Mouse (Mus musculus): Measurements from ENCODE around the gene Poc1b. TPM values are rescaled to one million over a fixed set of nuclear protein-coding genes. Genes with fewer than 3 reads are reported as not detected.

Poc1b gene
- polyA plus RNA-seq, 1 experiment, result 10.5 TPM

DNA sequence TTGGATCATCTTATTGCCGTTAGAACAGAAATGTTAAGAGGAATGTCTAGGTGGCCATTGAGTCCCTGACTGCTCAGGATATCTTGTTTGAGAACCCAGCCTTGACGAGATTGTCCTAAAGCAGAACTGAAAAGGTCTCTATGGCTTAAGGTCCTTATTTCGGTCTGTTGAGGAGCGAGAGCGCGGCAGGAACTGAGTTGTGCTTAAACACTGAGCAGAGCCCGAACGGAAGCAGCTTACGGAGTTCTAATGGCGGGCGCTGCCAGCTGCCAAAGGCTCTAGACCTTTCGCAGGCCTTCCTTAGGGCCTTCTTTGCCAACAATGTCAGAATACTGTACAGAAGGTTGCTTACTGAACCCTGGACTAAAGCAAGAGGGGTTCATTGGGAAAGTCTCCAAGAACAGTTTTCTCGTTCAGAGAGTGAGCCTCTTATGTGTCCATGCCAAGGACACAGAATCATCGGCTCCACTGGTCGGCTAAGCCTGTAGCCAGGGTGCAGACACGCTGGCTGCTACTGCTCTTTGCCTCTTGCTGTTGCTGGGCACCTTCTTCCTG is 26.6 kb downstream of the Poc1b start:
- no peak for TF ChIP-seq CTCF (IDR thresholded peaks at IDR 0.05; ENCODE audit: control insufficient read depth, insufficient read depth, insufficient read length)
- no peak for TF ChIP-seq MYOG (IDR thresholded peaks at IDR 0.05; ENCODE audit: control insufficient read depth, extremely low read depth, insufficient read length)
- TF ChIP-seq MYOD1 (IDR thresholded peaks at IDR 0.05; ENCODE audit: control insufficient read depth, insufficient read length, low read depth), result no peak
- TF ChIP-seq FOSL1 (IDR thresholded peaks at IDR 0.05; ENCODE audit: insufficient read depth, low read length, poor library complexity, severe bottlenecking), result no peak
- TF ChIP-seq USF1 (IDR thresholded peaks at IDR 0.05; ENCODE audit: low read depth), result no peak
- no peak for TF ChIP-seq CEBPB (IDR thresholded peaks at IDR 0.05; ENCODE audit: low read depth)
- TF ChIP-seq MAX (IDR thresholded peaks at IDR 0.05), result no peak
- no peaks in the 10 kb centered on the region for H3K27me3 ChIP-seq (ENCODE audit: control insufficient read depth, insufficient read depth, insufficient read length)
- H3ac ChIP-seq (ENCODE audit: control insufficient read depth, insufficient read length, low read depth), result no peak overlapping the region
- H3K4me3 ChIP-seq (ENCODE audit: insufficient read depth, poor library complexity, severe bottlenecking), result no peak overlapping the region
- no peaks in the 10 kb centered on the region for H3K79me2 ChIP-seq (ENCODE audit: control insufficient read depth, insufficient read depth)
- peaks cover 10% of the 10 kb centered on the region for H3K36me3 ChIP-seq (ENCODE audit: control insufficient read depth, insufficient read depth)
- no peaks in the 10 kb centered on the region for H3K79me3 ChIP-seq (ENCODE audit: low read depth)

GRCm38 (mm10) chr10:99136337-99136736 is 29.5 kb downstream of the Poc1b start:
- Histone ChIP-seq H3ac (ENCODE audit: control insufficient read depth, insufficient read length, low read depth) (no peak overlapping the region), H3K79me2 (ENCODE audit: control insufficient read depth, insufficient read depth) (no peaks in the 10 kb centered on the region), H3K4me3 (ENCODE audit: insufficient read depth, poor library complexity, severe bottlenecking) (no peak overlapping the region), H3K36me3 (ENCODE audit: control insufficient read depth, insufficient read depth) (peaks cover 10% of the 10 kb centered on the region), H3K79me3 (ENCODE audit: low read depth) (no peaks in the 10 kb centered on the region), H3K27me3 (ENCODE audit: control insufficient read depth, insufficient read depth, insufficient read length) (no peaks in the 10 kb centered on the region)
- TF ChIP-seq MAX (IDR thresholded peaks at IDR 0.05) (no peak), USF1 (IDR thresholded peaks at IDR 0.05; ENCODE audit: low read depth) (no peak), MYOG (IDR thresholded peaks at IDR 0.05; ENCODE audit: control insufficient read depth, extremely low read depth, insufficient read length) (no peak)

DNA sequence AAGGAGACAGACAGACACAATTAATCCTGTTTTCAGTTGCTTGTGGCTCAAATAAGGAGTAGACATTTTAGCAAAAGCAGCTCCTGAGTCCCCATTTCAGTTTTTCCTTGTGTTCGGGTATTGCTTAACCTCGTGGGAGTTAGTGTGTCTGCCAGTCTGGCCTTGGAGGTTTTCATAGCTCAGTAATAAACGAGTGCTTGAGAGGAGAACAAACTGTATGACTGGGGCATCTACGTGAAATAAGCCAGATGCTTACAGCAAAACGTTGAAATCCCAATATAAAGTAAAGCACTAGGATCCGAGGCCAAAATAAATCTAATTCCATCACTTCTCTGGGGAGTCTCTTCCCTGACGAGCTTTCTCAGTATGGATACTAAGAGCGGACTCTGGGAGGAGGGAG is 38.8 kb downstream of the Poc1b start:
- Histone ChIP-seq H3K27me3 (ENCODE audit: control insufficient read depth, insufficient read depth, insufficient read length) (no peaks in the 10 kb centered on the region), H3K79me2 (ENCODE audit: control insufficient read depth, insufficient read depth) (no peaks in the 10 kb centered on the region), H3K36me3 (ENCODE audit: control insufficient read depth, insufficient read depth) (peaks cover 6% of the 10 kb centered on the region), H3K4me3 (ENCODE audit: insufficient read depth, poor library complexity, severe bottlenecking) (no peak overlapping the region), H3K79me3 (ENCODE audit: low read depth) (no peaks in the 10 kb centered on the region), H3ac (ENCODE audit: control insufficient read depth, insufficient read length, low read depth) (no peak overlapping the region)
- no peak for TF ChIP-seq MYOG (IDR thresholded peaks at IDR 0.05; ENCODE audit: control insufficient read depth, extremely low read depth, insufficient read length)
- TF ChIP-seq CTCF (IDR thresholded peaks at IDR 0.05; ENCODE audit: control insufficient read depth, insufficient read depth, insufficient read length), result no peak
- TF ChIP-seq USF1 (IDR thresholded peaks at IDR 0.05; ENCODE audit: low read depth), result no peak

DNA sequence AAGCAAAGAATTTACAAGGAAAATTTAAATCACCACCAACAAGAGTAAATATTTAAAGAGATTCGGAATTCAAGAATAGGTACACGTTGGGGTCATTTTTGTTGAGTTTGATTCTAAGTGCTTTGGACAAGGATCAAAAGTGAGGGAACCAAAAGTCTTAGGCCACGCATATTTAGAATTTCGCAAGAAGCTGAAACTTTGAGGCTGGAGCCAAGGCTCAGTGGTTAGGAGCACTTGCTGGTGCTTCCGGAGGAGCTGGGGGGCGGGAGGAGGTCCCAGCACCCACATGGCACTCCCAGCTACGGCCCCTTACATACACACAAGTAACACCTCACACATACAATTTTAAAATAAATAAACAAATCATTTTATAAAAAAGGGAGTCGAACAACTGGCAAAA is 39.8 kb downstream of the Poc1b start:
- Histone ChIP-seq H3K27me3 (ENCODE audit: control insufficient read depth, insufficient read depth, insufficient read length) (no peaks in the 10 kb centered on the region), H3K36me3 (ENCODE audit: control insufficient read depth, insufficient read depth) (peaks cover 6% of the 10 kb centered on the region), H3K4me3 (ENCODE audit: insufficient read depth, poor library complexity, severe bottlenecking) (no peak overlapping the region), H3K79me3 (ENCODE audit: low read depth) (no peaks in the 10 kb centered on the region), H3K79me2 (ENCODE audit: control insufficient read depth, insufficient read depth) (no peaks in the 10 kb centered on the region), H3ac (ENCODE audit: control insufficient read depth, insufficient read length, low read depth) (no peak overlapping the region)
- no peak for TF ChIP-seq MYOD1 (IDR thresholded peaks at IDR 0.05; ENCODE audit: control insufficient read depth, insufficient read length, low read depth)
- TF ChIP-seq MAX (IDR thresholded peaks at IDR 0.05), result no peak
- TF ChIP-seq MYOG (IDR thresholded peaks at IDR 0.05; ENCODE audit: control insufficient read depth, extremely low read depth, insufficient read length), result no peak
- TF ChIP-seq CEBPB (IDR thresholded peaks at IDR 0.05; ENCODE audit: low read depth), result no peak
- no peak for TF ChIP-seq USF1 (IDR thresholded peaks at IDR 0.05; ENCODE audit: low read depth)
- no peak for TF ChIP-seq CTCF (IDR thresholded peaks at IDR 0.05; ENCODE audit: control insufficient read depth, insufficient read depth, insufficient read length)
- TF ChIP-seq FOSL1 (IDR thresholded peaks at IDR 0.05; ENCODE audit: insufficient read depth, low read length, poor library complexity, severe bottlenecking), result no peak

- Histone ChIP-seq H3ac (ENCODE audit: control insufficient read depth, insufficient read length, low read depth) (no peak overlapping the region), H3K36me3 (ENCODE audit: control insufficient read depth, insufficient read depth) (peaks cover 3% of the 10 kb centered on the region), H3K79me3 (ENCODE audit: low read depth) (no peaks in the 10 kb centered on the region), H3K27me3 (ENCODE audit: control insufficient read depth, insufficient read depth, insufficient read length) (no peaks in the 10 kb centered on the region), H3K4me3 (ENCODE audit: insufficient read depth, poor library complexity, severe bottlenecking) (no peak overlapping the region), H3K79me2 (ENCODE audit: control insufficient read depth, insufficient read depth) (no peaks in the 10 kb centered on the region)
- no peak for TF ChIP-seq MYOG (IDR thresholded peaks at IDR 0.05; ENCODE audit: control insufficient read depth, extremely low read depth, insufficient read length)
These were observed 43.2 kb downstream of the Poc1b start for GRCm38 (mm10) chr10:99150016-99150415.

GRCm38 (mm10) chr10:99151580-99151979 is 44.7 kb downstream of the Poc1b start:
- no peak overlapping the region for H3K4me3 ChIP-seq (ENCODE audit: insufficient read depth, poor library complexity, severe bottlenecking)
- no peaks in the 10 kb centered on the region for H3K79me3 ChIP-seq (ENCODE audit: low read depth)
- H3ac ChIP-seq (ENCODE audit: control insufficient read depth, insufficient read length, low read depth), result no peak overlapping the region
- TF ChIP-seq MYOG (IDR thresholded peaks at IDR 0.05; ENCODE audit: control insufficient read depth, extremely low read depth, insufficient read length) (no peak), MAX (IDR thresholded peaks at IDR 0.05) (no peak), CTCF (IDR thresholded peaks at IDR 0.05; ENCODE audit: control insufficient read depth, insufficient read depth, insufficient read length) (no peak), FOSL1 (IDR thresholded peaks at IDR 0.05; ENCODE audit: insufficient read depth, low read length, poor library complexity, severe bottlenecking) (no peak), USF1 (IDR thresholded peaks at IDR 0.05; ENCODE audit: low read depth) (no peak), CEBPB (IDR thresholded peaks at IDR 0.05; ENCODE audit: low read depth) (no peak), MYOD1 (IDR thresholded peaks at IDR 0.05; ENCODE audit: control insufficient read depth, insufficient read length, low read depth) (no peak)
- no peaks in the 10 kb centered on the region for H3K27me3 ChIP-seq (ENCODE audit: control insufficient read depth, insufficient read depth, insufficient read length)
- no peaks in the 10 kb centered on the region for H3K79me2 ChIP-seq (ENCODE audit: control insufficient read depth, insufficient read depth)
- peaks cover 6% of the 10 kb centered on the region for H3K36me3 ChIP-seq (ENCODE audit: control insufficient read depth, insufficient read depth)

Measured in C2C12 (cell line).